In genomic region chr1:51250302-51250701, GRCm38 (mm10) we compare ENCODE assay signal across 17 mouse cellular contexts.
"Had no signal": no experiment of that assay in that cellular context is flagged by ENCODE, and none has a peak within 500 bp of the region (broad histone marks: within the 10 kb centered on the region; RNA-seq: fewer than 3 reads in every experiment).

No protein-coding gene starts in this region.

- DNase-seq: kidney, adult 11 months; kidney, adult 9 months; kidney, postnatal 10 days; kidney, postnatal 4 days; layer of hippocampus, postnatal 36 days; lung, embryonic 14.5 days; lung, postnatal 10 days; lung, postnatal 4 days; midbrain, embryonic 14.5 days; retina, postnatal 1 day; right cerebral cortex, postnatal 25 days; thymus, postnatal 14 days had no signal

- H3K9me3 ChIP-seq: limb, embryonic 15.5 days; liver, embryonic 12.5 days; midbrain, embryonic 10.5 days; neural tube, embryonic 12.5 days had no signal

- H3K27me3 ChIP-seq: limb, embryonic 15.5 days; liver, embryonic 12.5 days; neural tube, embryonic 12.5 days had no signal

- H3K4me2 ChIP-seq: limb, embryonic 15.5 days; liver, embryonic 12.5 days; lung, embryonic 14.5 days; neural tube, embryonic 12.5 days had no signal

- H3K36me3 ChIP-seq: limb, embryonic 15.5 days; liver, embryonic 12.5 days; midbrain, embryonic 10.5 days; neural tube, embryonic 12.5 days had no signal

- H3K9ac ChIP-seq: limb, embryonic 15.5 days; liver, embryonic 12.5 days; lung, embryonic 14.5 days; neural tube, embryonic 12.5 days had no signal

- H3K27ac ChIP-seq: layer of hippocampus, adult 2 months; limb, embryonic 15.5 days; liver, embryonic 12.5 days; midbrain, embryonic 10.5 days; neural tube, embryonic 12.5 days had no signal

- ATAC-seq: liver, embryonic 12.5 days had no signal

- H3K4me1 ChIP-seq: limb, embryonic 15.5 days; liver, embryonic 12.5 days; midbrain, embryonic 10.5 days had no signal

- H3K4me3 ChIP-seq: layer of hippocampus, adult 2 months; limb, embryonic 15.5 days; liver, embryonic 12.5 days; midbrain, embryonic 10.5 days; neural tube, embryonic 12.5 days had no signal
